Mouse (Mus musculus) thymus, postnatal 14 days (tissue): ENCODE measurements around the gene Itga1.

ENCODE experiments used
- DNase-seq: peaks from one replicate; pipeline ENCODE4 v3.0.0; 2021

Itga1 gene

GRCm38 (mm10) chr13:115042652-115043051 is 59.1 kb downstream of the Itga1 start:
- DNase-seq = no peak

DNA sequence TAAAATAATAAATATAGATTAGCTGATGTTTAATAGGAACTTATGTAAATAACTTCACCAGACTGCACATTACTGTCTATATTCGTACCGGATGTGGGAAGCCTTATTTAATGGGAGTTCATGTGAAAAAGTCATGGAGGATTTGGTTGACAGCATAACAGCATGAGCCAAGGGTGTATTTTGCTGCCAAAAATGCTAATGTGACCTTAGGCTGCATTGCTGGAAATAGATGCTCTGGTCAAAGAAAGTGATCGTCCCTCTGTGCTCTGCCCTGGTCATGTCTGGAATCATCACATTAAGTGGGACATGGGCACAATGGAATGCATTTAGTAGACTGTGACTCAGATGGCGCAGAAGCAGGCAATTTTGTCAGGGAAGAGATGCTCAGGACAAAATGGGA is 64.5 kb downstream of the Itga1 start:
- no peak for DNase-seq

DNA sequence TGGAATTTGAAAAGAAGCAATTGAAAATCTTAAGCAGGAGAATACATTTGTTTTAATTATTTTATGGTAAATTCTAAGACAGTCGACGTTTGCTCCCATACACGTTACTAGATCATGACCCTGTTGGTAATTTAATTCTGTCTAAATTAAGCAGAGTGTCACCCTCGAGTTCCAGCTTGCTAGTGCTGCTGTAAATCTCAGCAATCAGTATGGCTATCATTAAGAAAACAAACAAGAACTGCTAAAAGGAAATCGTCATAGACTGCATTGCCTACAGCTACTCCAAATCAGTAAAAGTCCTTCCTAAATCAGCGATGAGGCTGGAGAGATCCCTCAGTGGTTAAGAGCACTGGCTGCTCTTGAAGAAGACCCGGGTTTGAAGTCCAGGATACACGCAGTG is 66.4 kb downstream of the Itga1 start:
- no peak for DNase-seq

GRCm38 (mm10) chr13:115033135-115033534 is 68.6 kb downstream of the Itga1 start:
- DNase-seq = no peak

DNA sequence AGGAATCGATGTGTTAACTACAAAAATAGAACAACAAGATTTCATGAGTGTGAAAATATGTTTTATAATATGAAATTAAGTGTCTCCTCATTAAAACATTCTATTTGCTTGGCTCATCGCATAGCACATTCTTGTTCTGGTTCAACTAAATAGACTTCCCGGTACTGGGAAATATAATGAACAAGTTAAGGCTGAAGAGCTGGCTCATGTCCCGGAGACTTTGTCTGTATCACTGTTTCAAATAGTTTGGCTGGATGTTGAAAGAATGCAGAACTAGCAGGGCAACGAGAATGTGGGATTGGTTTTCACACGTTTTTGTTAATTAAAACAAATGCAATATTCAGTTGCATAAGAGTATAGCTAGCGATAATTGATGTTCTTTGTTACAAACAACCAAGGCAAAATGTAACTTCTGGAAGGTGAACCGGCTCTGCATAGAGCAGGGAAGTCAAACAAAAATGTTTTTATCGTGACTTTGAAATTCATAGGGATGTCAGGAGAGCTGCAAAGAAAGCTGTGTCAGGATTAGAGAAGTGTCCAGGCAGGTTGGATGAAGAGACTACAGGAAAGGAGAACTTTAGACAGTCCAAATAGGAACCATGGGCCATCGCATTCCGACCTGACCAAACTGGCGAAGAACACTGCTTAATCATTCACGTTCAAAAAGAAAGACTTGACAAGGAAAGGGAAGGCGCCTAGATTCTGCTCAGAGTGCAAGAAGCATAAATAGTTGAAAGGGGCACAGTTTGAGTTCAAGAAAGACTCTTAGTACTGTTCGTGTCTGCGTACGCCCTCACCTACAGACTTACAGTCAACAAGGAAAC is 70.4 kb downstream of the Itga1 start:
- DNase-seq = no peak

GRCm38 (mm10) chr13:115025394-115025793 is 76.4 kb downstream of the Itga1 start:
- no peak for DNase-seq

DNA sequence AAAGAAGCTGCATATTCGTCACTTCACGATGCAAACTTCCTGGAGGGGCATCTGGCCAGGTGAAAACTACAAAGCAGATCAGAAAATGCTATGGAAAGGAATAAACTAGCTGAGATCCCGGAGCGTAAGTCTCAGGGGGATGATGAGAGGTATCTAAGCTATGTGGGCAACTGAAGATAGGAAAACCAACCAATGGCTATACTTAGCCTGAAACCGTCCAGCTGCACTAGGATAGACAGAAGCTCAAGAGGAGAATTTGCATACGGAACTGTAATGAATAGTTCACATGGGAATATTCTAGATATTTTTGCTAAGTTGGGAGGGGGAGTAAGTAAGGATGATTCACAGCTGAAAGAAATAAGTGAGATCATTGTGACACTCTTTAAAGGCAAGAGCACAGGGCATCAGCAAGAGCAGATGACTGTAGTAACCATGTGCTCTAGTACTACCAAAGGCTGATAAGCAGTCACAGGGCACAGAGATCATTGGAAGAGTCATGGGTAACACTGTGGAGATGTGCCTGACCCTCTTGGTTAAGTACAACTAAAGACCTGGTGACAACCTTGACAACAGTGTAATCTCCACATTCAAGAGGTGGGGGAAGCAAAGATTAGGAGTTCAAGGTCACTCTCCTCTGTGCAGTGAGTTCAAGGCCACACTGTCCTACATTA is 79.5 kb downstream of the Itga1 start:
- no peak for DNase-seq

DNA sequence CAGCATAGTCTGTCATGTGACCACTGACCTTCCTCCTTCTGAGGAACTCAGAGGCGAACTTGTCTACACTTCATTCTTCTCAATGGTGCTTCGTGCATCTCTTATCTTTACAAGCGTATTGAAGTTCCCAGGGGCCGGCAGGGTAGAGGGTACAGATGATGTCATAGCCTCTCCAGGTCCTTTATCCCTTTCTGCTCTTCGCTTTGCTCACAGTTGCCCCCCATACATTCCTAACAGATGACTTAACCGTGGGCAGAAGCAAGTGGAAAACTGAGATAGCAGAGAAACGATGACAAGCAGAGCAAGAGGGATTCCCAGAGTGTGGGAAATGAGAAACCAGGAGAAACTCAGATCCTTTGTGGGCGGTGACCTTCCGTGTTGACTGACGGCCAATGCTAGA is 80.4 kb downstream of the Itga1 start:
- no peak for DNase-seq

GRCm38 (mm10) chr13:115020727-115021126 is 81.0 kb downstream of the Itga1 start:
- no peak for DNase-seq

- no peak for DNase-seq
Measured at GRCm38 (mm10) chr13:115017545-115017944, 84.2 kb downstream of the Itga1 start.

DNA sequence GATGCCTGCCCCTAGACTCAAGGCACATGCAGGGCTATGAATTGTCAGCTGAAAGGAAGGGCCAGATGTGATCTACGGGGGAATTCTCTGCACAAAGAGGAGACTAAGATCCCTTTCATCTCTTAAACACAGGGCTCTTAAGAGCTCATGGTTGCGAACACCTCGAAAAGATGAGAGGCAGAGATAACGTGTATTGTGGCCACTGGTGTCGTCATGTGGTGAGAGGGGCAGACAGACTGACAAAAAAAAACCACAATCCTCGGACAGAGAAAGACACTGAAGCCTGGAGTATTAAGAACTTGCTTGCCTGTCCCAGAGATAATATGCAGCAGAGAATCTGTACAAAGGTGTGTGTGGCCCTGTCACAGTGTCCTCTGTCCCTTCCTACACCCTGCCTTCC is 90.2 kb downstream of the Itga1 start:
- DNase-seq = no peak

GRCm38 (mm10) chr13:115006213-115006835 is 95.4 kb downstream of the Itga1 start:
- no peak for DNase-seq

DNA sequence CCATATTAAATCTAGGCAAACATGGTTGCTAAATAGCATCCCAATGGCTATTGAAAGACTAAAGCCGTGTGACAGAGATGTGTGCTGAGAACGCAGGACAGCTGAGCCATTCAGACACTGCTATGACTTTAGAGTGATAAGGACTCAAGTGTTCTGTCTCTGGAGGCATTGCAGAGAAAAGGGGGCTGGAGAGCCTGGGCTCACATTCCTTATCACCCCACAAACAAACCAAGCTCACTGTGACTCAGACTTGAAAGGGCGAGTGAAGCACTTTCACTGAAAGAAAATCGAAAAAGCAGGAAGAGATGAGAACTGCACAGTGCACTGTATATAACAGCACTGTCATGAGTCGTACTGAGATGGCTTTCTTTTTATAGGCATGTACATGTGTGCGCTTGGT is 96.4 kb downstream of the Itga1 start:
- no peak for DNase-seq

- no peak for DNase-seq
Measured at GRCm38 (mm10) chr13:115003444-115004053, 98.2 kb downstream of the Itga1 start.

DNA sequence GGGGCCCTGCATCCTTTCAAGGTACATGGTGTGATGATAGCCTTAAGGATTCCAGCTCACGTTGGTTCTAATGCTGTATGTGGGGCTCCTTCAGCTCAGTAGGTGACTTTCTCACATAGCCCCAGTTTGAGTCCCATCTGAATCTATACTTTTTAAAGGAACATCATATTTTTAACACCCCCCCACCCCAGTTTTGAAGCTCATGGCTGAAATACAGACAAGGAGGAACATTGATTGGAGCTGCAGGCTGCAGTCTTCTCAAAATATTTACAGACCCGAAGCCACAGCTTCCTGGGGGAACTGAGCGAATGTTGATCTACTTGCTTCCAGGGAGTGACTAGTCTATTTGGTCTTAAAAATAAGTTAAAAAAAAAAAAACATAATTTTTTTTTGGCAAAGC is 98.9 kb downstream of the Itga1 start:
- DNase-seq = no peak

DNA sequence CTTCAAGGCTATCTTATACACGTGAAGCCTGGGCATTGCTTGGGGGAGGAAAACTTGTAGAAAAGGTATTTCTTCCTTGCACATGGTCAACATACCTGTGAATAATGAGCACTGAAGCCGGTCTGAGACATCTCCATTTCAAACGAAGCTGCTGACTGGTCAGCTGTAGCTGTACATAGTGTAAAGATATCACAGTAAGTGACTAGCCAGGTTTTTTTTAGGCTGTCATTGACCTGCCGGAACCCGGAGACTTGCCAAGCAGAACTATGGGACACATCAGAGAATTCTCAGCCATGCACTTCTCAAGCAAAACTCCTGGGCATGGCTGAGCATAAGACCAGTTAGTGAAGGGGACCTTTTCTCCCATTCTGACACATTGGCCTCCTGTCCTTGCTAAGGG is 99.6 kb downstream of the Itga1 start:
- DNase-seq = no peak

GRCm38 (mm10) chr13:114999582-114999981 is 102.2 kb downstream of the Itga1 start:
- DNase-seq = no peak

DNA sequence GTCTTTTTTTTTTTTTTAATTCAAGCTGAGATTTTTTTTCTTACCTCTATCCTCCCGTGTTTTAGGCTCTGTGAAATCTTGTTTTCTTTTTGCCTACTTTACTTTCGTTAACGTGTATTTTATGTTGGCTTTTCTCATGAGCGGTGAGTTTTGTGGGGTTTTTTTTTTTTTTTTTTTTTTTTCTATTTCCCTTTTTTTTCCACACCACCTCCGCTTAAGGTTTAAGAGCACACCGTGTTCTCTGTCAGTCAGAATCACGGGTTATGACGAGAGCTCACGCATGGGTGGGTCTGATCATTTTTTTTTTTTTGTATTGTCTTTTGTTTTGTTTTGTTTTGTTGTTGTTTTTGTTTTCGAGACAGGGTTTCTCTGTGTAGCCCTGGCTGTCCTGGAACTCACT is 103.7 kb downstream of the Itga1 start:
- no peak for DNase-seq

- no peak for DNase-seq
Measured at GRCm38 (mm10) chr13:114992260-114993014, 109.3 kb downstream of the Itga1 start.

DNA sequence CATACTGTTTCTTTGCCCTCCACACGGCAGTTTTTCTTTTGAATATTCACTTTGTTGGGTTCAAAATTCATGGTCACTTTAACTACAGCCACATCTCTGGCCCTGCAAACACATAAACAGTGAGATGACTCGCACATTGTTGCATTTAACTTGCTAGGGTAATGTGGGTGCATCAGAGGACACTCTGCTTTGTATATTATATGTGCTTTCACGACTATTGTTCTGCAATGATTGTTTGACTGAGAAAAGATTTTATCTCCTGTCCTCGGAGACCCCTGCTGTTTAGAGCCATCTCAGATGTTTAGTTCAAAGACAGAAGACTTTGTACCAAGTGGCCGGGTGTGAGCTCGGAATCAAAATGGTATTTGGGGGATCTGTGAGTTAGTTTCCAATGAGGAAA is 114.1 kb downstream of the Itga1 start:
- DNase-seq = no peak

DNA sequence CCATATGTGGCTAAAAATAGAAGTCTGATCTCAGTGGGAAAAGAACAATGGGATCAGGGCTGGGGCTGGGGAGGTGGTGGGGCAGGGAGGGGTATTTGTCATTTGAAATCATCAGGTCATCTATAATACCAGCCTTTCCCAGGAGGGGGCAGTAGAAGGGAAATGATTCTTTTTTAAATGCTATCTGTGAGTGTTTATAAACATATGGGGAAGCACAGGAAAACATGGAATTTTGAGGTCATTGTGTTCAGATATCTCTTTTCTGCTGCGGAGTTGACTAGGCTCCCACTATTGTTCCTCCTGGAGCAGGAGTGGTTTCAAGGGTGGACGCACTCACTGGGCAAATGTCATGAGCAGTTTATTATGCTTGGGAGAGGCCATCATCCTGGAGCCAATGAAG is 114.6 kb downstream of the Itga1 start:
- DNase-seq = peak; percentile 5

DNA sequence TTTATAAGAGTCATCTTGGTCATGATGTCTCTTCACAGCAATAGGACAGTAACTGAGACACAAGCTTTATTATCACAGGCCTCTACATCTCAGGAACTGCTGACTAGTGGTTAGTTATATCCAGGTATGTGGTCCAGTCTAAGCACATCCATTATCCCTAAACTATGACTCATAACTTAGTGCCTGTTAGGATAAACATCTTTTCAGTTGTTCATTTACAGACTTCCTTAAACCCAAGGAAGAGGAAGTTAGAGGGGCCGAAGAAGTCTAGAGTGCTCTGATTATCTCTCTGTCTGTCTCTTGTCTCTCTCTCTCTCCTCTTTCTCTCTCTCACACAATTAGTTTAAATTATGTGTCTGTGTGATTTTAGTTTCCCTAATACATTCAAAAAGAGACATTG is 117.1 kb downstream of the Itga1 start:
- DNase-seq = no peak

- no peak for DNase-seq
Measured at GRCm38 (mm10) chr13:114983116-114983515, 118.6 kb downstream of the Itga1 start.
